Mouse (Mus musculus) heart, postnatal 14 days (tissue): ENCODE results near the gene Tmem144. TPM values are rescaled to one million over a fixed set of nuclear protein-coding genes. Genes with fewer than 3 reads are reported as not detected.

Source experiments
- DNase-seq, 2 experiments: peaks; one replicate each; pipeline ENCODE4 v3.0.0; 2021 to 2022
- intact Hi-C: fragments of 180-260 bp; cut with DNase I; formaldehyde crosslinking; loops from one replicate; pipeline ENCODE4 v1.15.1; 2025
- total RNA-seq, 2 experiments: library from RNA; stranded (reverse); gene quantifications; 2 replicates each; pipeline ENCODE4 v1.2.3; 2021

The Tmem144 gene
- total RNA-seq, 2 experiments from 2014 or later = 6.3 to 7.9 TPM

- no peak for DNase-seq
- intact Hi-C loops = no loop called here
Observed at GRCm38 (mm10) chr3:79866526-79866925, 14.0 kb upstream of the Tmem144 start.

GRCm38 (mm10) chr3:79866089-79866488 lies 13.5 kb upstream of the Tmem144 start:
- intact Hi-C loops = no loop called here
- DNase-seq = no peak

GRCm38 (mm10) chr3:79864824-79865223 lies 12.3 kb upstream of the Tmem144 start:
- no peak for DNase-seq
- intact Hi-C loops = no loop called here

GRCm38 (mm10) chr3:79858221-79858620 lies 5.6 kb upstream of the Tmem144 start:
- no peak for DNase-seq

GRCm38 (mm10) chr3:79857780-79858179 lies 5.2 kb upstream of the Tmem144 start:
- no peak for DNase-seq
- intact Hi-C loops = no loop called here

More at GRCm38 (mm10) chr3:79858221-79858620, 5.6 kb upstream of the Tmem144 start:
- intact Hi-C loops = no loop called here

GRCm38 (mm10) chr3:79852108-79852507 lies 465 bp downstream of the Tmem144 start:
- no peak for DNase-seq
- intact Hi-C loops = no loop called here

GRCm38 (mm10) chr3:79850656-79851055 lies 1.9 kb downstream of the Tmem144 start:
- intact Hi-C loops = no loop called here
- no peak for DNase-seq

- no peak for DNase-seq
- intact Hi-C loops = no loop called here
Observed at GRCm38 (mm10) chr3:79849621-79850020, 3.0 kb downstream of the Tmem144 start.

- intact Hi-C loops = no loop called here
Observed at GRCm38 (mm10) chr3:79848841-79849240, 3.7 kb downstream of the Tmem144 start.

GRCm38 (mm10) chr3:79846633-79847032 lies 5.9 kb downstream of the Tmem144 start:
- no peak for DNase-seq
- intact Hi-C loops = no loop called here

More at GRCm38 (mm10) chr3:79848841-79849240, 3.7 kb downstream of the Tmem144 start:
- DNase-seq = no peak

- DNase-seq = no peak
- intact Hi-C loops = no loop called here
Observed at GRCm38 (mm10) chr3:79843999-79844398, 8.6 kb downstream of the Tmem144 start.

GRCm38 (mm10) chr3:79842616-79843016 lies 10.0 kb downstream of the Tmem144 start:
- peak; percentile 62 to 69 for DNase-seq
- intact Hi-C loops = no loop called here

GRCm38 (mm10) chr3:79842165-79842564 lies 10.4 kb downstream of the Tmem144 start:
- intact Hi-C loops = no loop called here
- peak; percentile 18 to 53 for DNase-seq

- intact Hi-C loops = no loop called here
- no peak for DNase-seq
Observed at GRCm38 (mm10) chr3:79841475-79841874, 11.1 kb downstream of the Tmem144 start.

GRCm38 (mm10) chr3:79838751-79839150 lies 13.8 kb downstream of the Tmem144 start:
- DNase-seq = no peak
- intact Hi-C loops = no loop called here

- DNase-seq = no peak
- intact Hi-C loops = no loop called here
Observed at GRCm38 (mm10) chr3:79829289-79829688, 23.3 kb downstream of the Tmem144 start.

GRCm38 (mm10) chr3:79825067-79825780 lies 27.3 kb downstream of the Tmem144 start:
- intact Hi-C loops = no loop called here

GRCm38 (mm10) chr3:79823176-79823575 lies 29.4 kb downstream of the Tmem144 start:
- DNase-seq = no peak
- intact Hi-C loops = no loop called here

More at GRCm38 (mm10) chr3:79825067-79825780, 27.3 kb downstream of the Tmem144 start:
- DNase-seq = no peak

GRCm38 (mm10) chr3:79821131-79821530 lies 31.4 kb downstream of the Tmem144 start:
- no peak for DNase-seq
- intact Hi-C loops = no loop called here

- no peak for DNase-seq
- intact Hi-C loops = loop anchor here (10.0 kb wide), 1 partner anchor 864 kb away; no protein-coding TSS in a partner anchor
Observed at GRCm38 (mm10) chr3:79818202-79818995, 34.2 kb downstream of the Tmem144 start.

- no peak for DNase-seq
- intact Hi-C loops = loop anchor here (10.0 kb wide), 1 partner anchor 861 kb away; no protein-coding TSS in a partner anchor
Observed at GRCm38 (mm10) chr3:79816229-79816628, 36.3 kb downstream of the Tmem144 start.
